Mouse (Mus musculus) heart, adult 2 months (tissue): ENCODE measurements around the gene Ctnna3. TPM values are rescaled to one million over a fixed set of nuclear protein-coding genes. Genes with fewer than 3 reads are reported as not detected.
A peak's percentile ranks its signal among the peaks of the same experiment; 100 is the strongest.
"Not testable (repeated sequence)": the region's sequence is repeated elsewhere in the genome, so short reads cannot be mapped to it uniquely, and the experiment has no call there.

Experiments used
- DNase-seq, 2 experiments: peaks; one replicate each; pipeline ENCODE4 v3.0.0; 2021
- H3K27ac ChIP-seq: fragments of 200-600 bp; 2 replicates; pipeline ENCODE4 v1.8.1; 2022
- H3K27me3 ChIP-seq: fragments of 200-500 bp; 2 replicates; pipeline ENCODE4 v1.6.1; 2012; ENCODE audit warnings: mild to moderate bottlenecking, low read length, inconsistent platforms, mixed read lengths; ENCODE audit not compliant: control insufficient read depth, insufficient read depth
- H3K36me3 ChIP-seq: fragments of 200-500 bp; 2 replicates; pipeline ENCODE4 v1.6.1; 2012; ENCODE audit warnings: low read length, inconsistent platforms; ENCODE audit not compliant: control insufficient read depth, insufficient read depth
- H3K4me1 ChIP-seq: fragments of 200-500 bp; 2 replicates; pipeline ENCODE4 v1.6.1; 2011; ENCODE audit warnings: low read length; ENCODE audit not compliant: control insufficient read depth, insufficient read depth
- H3K4me3 ChIP-seq: fragments of 200-600 bp; 2 replicates; pipeline ENCODE4 v1.8.1; 2022
- H3K79me2 ChIP-seq: fragments of 200-500 bp; replicated peaks from 2 replicates; pipeline ENCODE4 v1.6.1; 2012; ENCODE audit warnings: mild to moderate bottlenecking, inconsistent platforms, low read length, moderate library complexity, mixed read lengths; ENCODE audit not compliant: control insufficient read depth, insufficient read depth
- H3K9ac ChIP-seq: fragments of 200-500 bp; 2 replicates; pipeline ENCODE4 v1.6.1; 2012; ENCODE audit warnings: low read depth, mild to moderate bottlenecking, control low read depth, inconsistent platforms, low read length, mixed read lengths
- CTCF ChIP-seq: fragments of 200-600 bp; IDR thresholded peaks from 2 replicates; pipeline ENCODE4 v1.8.1; 2022; ENCODE audit warnings: antibody characterized with exemption, mild to moderate bottlenecking, moderate library complexity
- EP300 ChIP-seq: fragments of 200-500 bp; IDR thresholded peaks from 2 replicates; pipeline ENCODE4 v1.6.1; 2011; ENCODE audit warnings: low read depth, low read length, control low read depth; ENCODE audit not compliant: insufficient read depth
- POLR2A ChIP-seq: fragments of 200-500 bp; IDR thresholded peaks from 2 replicates; pipeline ENCODE4 v1.6.1; 2011; ENCODE audit warnings: mild to moderate bottlenecking, low read depth, low read length, control low read depth; ENCODE audit not compliant: insufficient read depth
- WGBS: fragments of 180-500 bp; shearing (Covaris S2); methylation state at CpG from one replicate; pipeline ENCODE4 v1.1.7; 2018; 5-methylcytosine and 5-hydroxymethylcytosine counted together
- intact Hi-C: fragments of 180-260 bp; cut with DNase I; formaldehyde crosslinking; loops from one replicate; pipeline ENCODE4 v1.15.1; 2025
- long read RNA-seq: library from polyadenylated mRNA; stranded (forward); transcript quantifications from one replicate; pipeline ENCODE4 v2.0.0, GENCODE M21; 2021
- polyA plus RNA-seq: library from polyadenylated mRNA; depleted of rRNA; stranded (reverse); fragments of >200 nt; gene quantifications from 2 replicates; pipeline ENCODE4 v1.2.3, GENCODE M21; 2012; rRNA removed
- total RNA-seq, 2 experiments: library from RNA; stranded (reverse); gene quantifications; 2 replicates each; pipeline ENCODE4 v1.2.3; 2021

Ctnna3 gene
- total RNA-seq, result 10 to 100 TPM; 46.9 to 54.6 TPM
- 6.4 and 18.6 TPM in 2 replicates for polyA plus RNA-seq
- long read RNA-seq, partial matches to known transcripts, result 3 of 5 reads
- long read RNA-seq, other reads (novel, unspliced or antisense), result 2 of 5 reads

- Histone ChIP-seq H3K79me2 (no peaks in the 10 kb centered on the region), H3K27me3 (no peaks in the 10 kb centered on the region), H3K36me3 (no peaks in the 10 kb centered on the region), H3K9ac (peak within 1 kb of the TSS; percentile 83), H3K4me1 (no peaks in the 10 kb centered on the region; the same call in 1 of the 2 replicates), H3K27ac (peak within 1 kb of the TSS; percentile 77), H3K4me3 (peak within 1 kb of the TSS; percentile 87)
- TF ChIP-seq POLR2A (no peak), CTCF (no peak), EP300 (0 out of 2 replicates have a peak, but pooled peaks have one; percentile 19)
- peak; percentile 84 to 92 for DNase-seq
- intact Hi-C loops, result loop anchor here (1.0 to 2.0 kb wide), 3 partner anchors 27 to 91 kb away; partner anchors contain the start of gene Dnajc12
- under 1% methylated on average over 55 of the region's 55 CpGs for WGBS
Measured at GRCm38 (mm10) chr10:63429785-63430305, at the start of gene Ctnna3. Gene Ctnna3, plus strand, starts transcription at chr10:63430098.

DNA sequence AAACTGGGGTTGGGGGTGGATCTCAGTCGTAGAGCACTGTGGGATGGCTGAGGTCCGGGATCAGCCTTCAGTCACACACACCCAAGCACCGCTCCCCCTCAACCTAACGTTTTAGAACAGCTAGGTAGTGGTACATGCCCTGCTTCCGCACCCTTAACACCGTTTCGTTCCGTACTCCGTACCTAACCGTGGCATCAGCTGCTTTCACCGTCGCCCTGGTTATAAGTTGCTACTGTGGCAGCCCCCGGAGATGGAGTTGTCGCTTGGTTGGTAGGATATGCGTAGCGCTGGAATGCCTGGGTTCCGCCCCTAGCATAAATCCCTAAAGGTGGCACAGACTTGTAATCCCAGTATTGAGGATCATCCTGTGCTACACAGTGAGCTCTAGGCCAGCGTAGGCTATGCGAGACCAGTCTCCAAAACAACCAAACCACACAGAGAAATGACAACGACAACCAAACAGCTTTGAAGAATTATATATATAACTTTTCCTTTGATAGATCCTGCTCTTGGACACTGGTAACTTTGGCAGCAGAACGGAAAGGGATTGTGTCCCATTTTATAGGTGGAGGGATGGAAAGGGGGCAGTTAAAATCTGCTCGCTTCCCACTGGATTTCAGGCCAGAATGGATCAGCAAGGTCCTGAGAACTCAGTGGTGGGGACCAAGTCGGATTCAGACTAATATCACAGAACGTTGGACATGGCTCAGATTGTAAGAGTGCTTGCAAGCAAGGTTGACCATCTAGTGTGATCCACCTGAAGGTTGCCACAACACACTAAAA lies 48.2 kb upstream of the Ctnna3 start, which contains the start of gene Sirt1:
Sirt1 (minus strand) TSS at position 207 of the 783 bp plus-strand sequence.
- WGBS, result 9% methylated on average over 24 of the region's 24 CpGs
- no peak for TF ChIP-seq CTCF
- TF ChIP-seq POLR2A, result no peak
- TF ChIP-seq EP300, result no peak
- DNase-seq, result peak; percentile 6 to 28

DNA sequence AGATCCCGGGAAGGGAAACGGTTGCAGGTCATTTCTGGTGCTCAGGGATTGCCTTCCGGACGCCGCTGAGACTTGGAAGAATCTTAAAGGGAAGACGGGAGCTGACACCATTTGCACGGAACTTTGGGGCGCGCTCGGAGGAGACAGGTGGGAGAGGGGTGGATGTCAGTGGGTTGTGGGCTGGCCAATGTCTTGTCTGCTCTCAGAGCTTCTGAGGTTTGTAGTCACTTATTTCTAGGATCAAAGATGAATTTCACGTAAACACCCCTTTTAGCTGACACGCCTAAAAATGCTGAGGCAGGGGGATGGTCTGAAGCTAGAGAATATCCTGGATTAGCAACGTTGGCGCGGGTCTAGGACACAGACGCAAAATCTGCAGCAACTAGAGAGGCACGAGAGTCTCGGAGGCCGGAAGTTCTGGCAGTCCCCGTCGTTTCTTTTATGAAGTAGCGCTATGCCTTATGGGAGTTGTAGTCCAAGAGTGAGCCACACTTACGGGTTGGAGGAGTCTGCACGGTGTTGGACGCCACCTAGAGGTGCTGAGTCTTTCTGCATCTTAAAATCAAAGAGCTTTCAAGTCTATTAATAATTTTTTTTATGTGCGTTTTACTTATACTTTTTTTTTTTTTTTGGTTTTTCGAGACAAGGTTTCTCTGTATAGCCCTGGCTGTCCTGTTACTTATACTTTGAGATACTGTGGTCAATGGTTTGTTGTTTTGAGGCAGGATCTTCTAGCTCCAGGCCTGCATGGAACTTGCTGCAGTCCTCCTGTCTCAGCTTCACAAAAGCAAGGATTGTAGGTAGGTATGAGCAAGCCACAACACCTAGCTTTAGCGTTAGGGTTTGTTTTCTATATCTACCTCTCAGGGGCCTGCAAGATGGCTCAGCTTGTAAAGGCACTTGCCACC lies 47.3 kb upstream of the Ctnna3 start, which contains the start of gene Dnajc12:
Dnajc12 (plus strand) TSS at position 72 of the 908 bp plus-strand sequence.
- Histone ChIP-seq H3K4me1 (peaks cover 4% of the 10 kb centered on the region; the same call in 1 of the 2 replicates), H3K9ac (peak within 1 kb of the TSS; percentile 62), H3K27ac (peak within 1 kb of the TSS; percentile 72), H3K79me2 (no peaks in the 10 kb centered on the region), H3K27me3 (no peaks in the 10 kb centered on the region), H3K4me3 (peak within 1 kb of the TSS; percentile 68), H3K36me3 (no peaks in the 10 kb centered on the region)
- TF ChIP-seq EP300, result peak; percentile 71; the same call in 1 of the 2 replicates
- TF ChIP-seq POLR2A, result peak; percentile 98
- peak; percentile 84 for TF ChIP-seq CTCF
- WGBS, result under 1% methylated on average over 28 of the region's 28 CpGs
- intact Hi-C loops, result loop anchor here (2.0 to 10.0 kb wide), 3 partner anchors 46 to 358 kb away; partner anchors contain the start of genes Herc4, Hnrnph3 and Pbld2
- DNase-seq, result peak; percentile 69 to 82

More for the DNA sequence above, 48.2 kb upstream of the Ctnna3 start, which contains the start of gene Sirt1:
- Histone ChIP-seq H3K4me3 (peak within 1 kb of the TSS; percentile 68), H3K79me2 (no peaks in the 10 kb centered on the region), H3K4me1 (peaks cover 4% of the 10 kb centered on the region; the same call in 1 of the 2 replicates), H3K27me3 (no peaks in the 10 kb centered on the region), H3K27ac (peak within 1 kb of the TSS; percentile 72), H3K9ac (peak within 1 kb of the TSS; percentile 62), H3K36me3 (no peaks in the 10 kb centered on the region)
- intact Hi-C loops, result loop anchor here (2.0 to 10.0 kb wide), 3 partner anchors 47 to 357 kb away; partner anchors contain the start of genes Herc4, Hnrnph3 and Pbld2

- 30% methylated on average over 5 of the region's 5 CpGs for WGBS
- H3K9ac ChIP-seq, H3K27me3 ChIP-seq, H3K4me3 ChIP-seq, H3K4me1 ChIP-seq, DNase-seq, H3K79me2 ChIP-seq, H3K36me3 ChIP-seq, H3K27ac ChIP-seq: not testable (repeated sequence)
- intact Hi-C loops, result loop anchor here (10.0 kb wide), 1 partner anchor 361 kb away; the partner anchor contains the start of genes Hnrnph3 and Pbld2
Measured at GRCm38 (mm10) chr10:63385897-63386296, 44.0 kb upstream of the Ctnna3 start.

GRCm38 (mm10) chr10:63386444-63386843 lies 43.5 kb upstream of the Ctnna3 start:
- WGBS, result under 1% methylated on average over 19 of the region's 19 CpGs
- intact Hi-C loops, result loop anchor here (10.0 kb wide), 1 partner anchor 362 kb away; the partner anchor contains the start of genes Hnrnph3 and Pbld2

More at GRCm38 (mm10) chr10:63386444-63386843, 43.5 kb upstream of the Ctnna3 start:
- peak; percentile 77 to 83 for DNase-seq
- Histone ChIP-seq H3K36me3 (no peaks in the 10 kb centered on the region), H3K79me2 (no peaks in the 10 kb centered on the region), H3K4me1 (peaks cover 3% of the 10 kb centered on the region; the same call in 1 of the 2 replicates), H3K4me3 (peak overlapping the region; percentile 51), H3K9ac (peak overlapping the region; percentile 69), H3K27me3 (no peaks in the 10 kb centered on the region), H3K27ac (peak overlapping the region; percentile 65)
- peak; percentile 69 for TF ChIP-seq POLR2A
- TF ChIP-seq EP300, result 0 out of 2 replicates have a peak, but pooled peaks have one; percentile 24
- TF ChIP-seq CTCF, result no peak
